Mouse (Mus musculus): ENCODE data around the gene Rasl11a. TPM values are rescaled to one million over a fixed set of nuclear protein-coding genes. Genes with fewer than 3 reads are reported as not detected.
A peak's percentile ranks its signal among the peaks of the same experiment; 100 is the strongest.

Rasl11a gene
- total RNA-seq, 2 experiments from 2014 or later, result 11.0 to 13.7 TPM

DNA sequence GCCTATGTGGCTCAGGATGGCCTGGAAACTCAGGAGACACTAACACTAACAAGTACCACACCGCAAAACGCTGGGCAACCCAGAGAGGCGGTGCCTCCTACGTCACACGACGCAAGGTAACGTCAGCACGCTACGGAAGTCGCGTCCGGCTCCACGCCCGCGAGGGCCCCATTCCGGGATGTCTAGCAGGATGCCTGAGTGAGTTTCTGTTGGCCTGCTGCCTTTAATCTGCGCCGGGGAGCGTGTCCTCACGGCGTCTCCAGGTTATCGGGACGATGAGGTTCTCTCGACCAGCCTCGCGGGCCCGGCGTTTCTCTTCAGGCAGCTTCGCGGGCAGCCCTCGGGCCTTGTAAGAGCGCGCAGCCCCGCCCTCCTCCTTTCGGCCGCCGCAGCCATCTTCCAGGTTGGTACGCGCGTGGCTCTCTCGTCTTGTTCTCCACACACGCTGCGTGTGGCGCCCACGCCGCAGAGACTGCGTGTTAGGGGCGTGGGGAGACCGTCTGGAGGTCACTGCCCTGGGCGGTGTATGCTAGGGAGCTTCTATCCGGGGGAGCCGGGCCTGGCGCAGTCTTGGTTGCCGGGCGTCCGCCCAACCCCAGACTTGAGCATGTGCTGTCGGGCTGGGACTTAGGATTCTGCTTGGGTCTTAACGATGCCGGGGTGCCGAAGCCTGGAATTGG is 12.0 kb upstream of the Rasl11a start, which contains the start of gene Rpl21:
Gene Rpl21 (plus strand): TSS at position 122 of the 680 bp plus-strand sequence.
- no peak for TF ChIP-seq CTCF (conservative IDR thresholded peaks at IDR 0.05)
- peak; percentile 92 to 94 for DNase-seq (ENCODE audit: low spot score in 2 of 2)
- Histone ChIP-seq H3K4me3 (peak within 1 kb of the TSS; percentile 98), H3K27ac (peak within 1 kb of the TSS; percentile 99)

- no peak for DNase-seq (ENCODE audit: low spot score in 2 of 2)
- peak overlapping the region; percentile 99 for H3K27ac ChIP-seq
- H3K4me3 ChIP-seq, result peak overlapping the region; percentile 98
- TF ChIP-seq CTCF (conservative IDR thresholded peaks at IDR 0.05), result no peak
These were observed 11.1 kb upstream of the Rasl11a start for GRCm38 (mm10) chr5:146833673-146834201.

DNA sequence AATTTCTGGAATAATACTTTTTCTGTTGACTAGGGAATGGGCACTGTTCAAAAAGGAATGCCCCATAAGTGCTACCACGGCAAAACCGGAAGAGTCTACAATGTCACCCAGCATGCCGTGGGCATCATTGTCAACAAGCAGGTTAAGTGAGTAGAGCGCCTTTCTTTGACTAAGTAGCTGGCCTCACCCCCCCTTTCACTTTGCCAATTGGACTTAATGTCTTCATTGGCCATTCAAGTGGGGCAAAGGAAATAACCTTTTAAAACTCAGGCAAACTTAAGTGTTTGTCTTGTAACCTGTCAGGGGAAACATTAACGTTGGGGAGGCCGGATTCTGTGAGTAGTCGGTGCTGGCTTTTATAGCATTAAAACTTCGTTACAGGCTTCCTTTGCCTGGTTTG is 9.9 kb upstream of the Rasl11a start:
- no peak for TF ChIP-seq CTCF (conservative IDR thresholded peaks at IDR 0.05)
- no peak overlapping the region; the same call in 1 of the 2 replicates for H3K4me3 ChIP-seq
- peak overlapping the region; percentile 23; the same call in 1 of the 2 replicates for H3K27ac ChIP-seq
- no peak for DNase-seq (ENCODE audit: low spot score in 2 of 2)

GRCm38 (mm10) chr5:146837967-146838720 is 6.7 kb upstream of the Rasl11a start:
- 0 out of 2 replicates have a peak overlapping the region, but pooled peaks have one; percentile 14 for H3K27ac ChIP-seq

DNA sequence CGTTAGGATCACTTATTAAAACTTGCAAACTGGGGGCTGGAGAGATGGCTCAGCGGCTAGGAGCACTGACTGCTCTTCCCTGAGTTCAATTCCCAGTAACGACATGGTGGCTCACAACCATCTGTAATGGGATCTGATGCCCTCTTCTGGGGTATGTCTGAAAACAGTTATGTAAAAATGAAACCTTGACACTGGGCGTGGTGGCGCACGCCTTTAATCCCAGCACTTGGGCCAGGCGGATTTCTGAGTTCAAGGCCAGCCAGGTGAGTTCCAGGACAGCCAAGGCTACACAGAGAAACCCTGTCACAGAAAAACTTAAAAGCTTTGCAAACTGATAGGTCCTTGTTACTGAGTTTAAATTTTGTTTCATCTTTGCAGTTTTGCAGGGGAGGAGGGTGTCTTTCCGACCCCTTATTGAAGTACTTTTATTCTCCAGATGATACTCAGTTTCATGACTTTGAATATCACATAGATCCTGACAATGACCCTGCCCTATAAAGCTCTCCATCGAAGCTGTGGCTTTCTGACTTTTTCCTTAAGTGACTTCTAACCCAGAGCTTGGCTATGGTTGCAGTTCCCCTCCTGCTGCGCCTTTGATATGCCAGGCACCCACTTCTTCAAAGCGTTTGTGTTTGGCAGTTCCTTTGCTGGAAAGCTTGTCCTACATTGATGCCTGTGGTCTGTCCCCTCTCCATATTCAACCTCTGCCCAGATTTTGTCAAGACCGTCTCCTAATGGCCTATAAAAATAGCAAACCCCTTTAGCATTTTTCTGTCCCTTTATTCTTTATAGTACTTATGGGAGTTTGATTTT is 5.8 kb upstream of the Rasl11a start:
- 0 out of 2 replicates have a peak, but pooled peaks have one; percentile 14 for TF ChIP-seq CTCF (conservative IDR thresholded peaks at IDR 0.05)
- Histone ChIP-seq H3K27ac (peak overlapping the region; percentile 88; the same call in 1 of the 2 replicates), H3K4me3 (no peak overlapping the region)
- no peak for DNase-seq (ENCODE audit: low spot score in 2 of 2)

More at GRCm38 (mm10) chr5:146837967-146838720, 6.7 kb upstream of the Rasl11a start:
- no peak overlapping the region for H3K4me3 ChIP-seq
- TF ChIP-seq CTCF (conservative IDR thresholded peaks at IDR 0.05), result no peak
- DNase-seq (ENCODE audit: low spot score in 2 of 2), result no peak

DNA sequence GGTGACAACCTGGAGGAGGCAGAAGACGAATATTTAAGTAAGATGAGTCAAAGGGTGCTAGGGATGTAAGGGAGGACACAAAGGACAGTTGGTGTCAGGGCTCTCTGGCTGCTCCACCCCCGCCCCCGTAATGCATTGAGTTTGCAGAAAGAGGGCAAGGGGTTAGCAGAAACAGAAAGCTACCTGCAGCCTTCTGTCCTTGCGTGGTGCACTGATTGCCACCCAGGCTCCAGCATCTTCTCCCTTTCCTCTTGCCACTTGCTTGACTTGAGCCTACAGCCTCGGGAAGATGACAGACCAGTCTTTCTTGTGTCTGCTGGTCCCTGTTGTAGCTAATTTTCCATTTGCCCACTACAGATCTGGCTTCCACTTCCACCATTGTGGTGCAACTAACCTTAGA is 5.1 kb upstream of the Rasl11a start:
- no peak for DNase-seq (ENCODE audit: low spot score in 2 of 2)

GRCm38 (mm10) chr5:146840422-146840821 is 4.4 kb upstream of the Rasl11a start:
- Histone ChIP-seq H3K27ac (peak overlapping the region; percentile 88), H3K4me3 (no peak overlapping the region)
- DNase-seq (ENCODE audit: low spot score in 2 of 2), result no peak
- peak; percentile 44 for TF ChIP-seq CTCF (conservative IDR thresholded peaks at IDR 0.05)

More for the DNA sequence above, 5.1 kb upstream of the Rasl11a start:
- TF ChIP-seq CTCF (conservative IDR thresholded peaks at IDR 0.05), result no peak
- Histone ChIP-seq H3K4me3 (no peak overlapping the region), H3K27ac (peak overlapping the region; percentile 88; the same call in 1 of the 2 replicates)

DNA sequence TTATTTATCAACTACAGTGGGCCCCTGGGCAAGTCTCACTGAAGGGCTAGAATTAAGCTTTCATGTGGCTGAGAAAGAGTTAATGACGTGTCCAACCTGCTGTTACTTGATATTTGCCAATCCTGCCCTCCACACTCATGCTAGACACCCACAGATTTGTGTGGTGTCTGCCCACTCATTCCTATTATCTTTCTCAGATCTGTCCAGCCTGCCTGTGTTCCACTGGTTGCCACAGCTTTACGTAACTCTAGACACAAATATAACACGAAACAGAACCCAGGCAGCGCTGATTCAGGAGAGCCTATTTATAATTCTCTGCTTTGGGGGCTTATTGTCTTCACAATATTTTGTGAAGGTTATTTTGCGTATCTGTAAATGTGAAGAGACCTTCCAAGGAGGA is 3.6 kb upstream of the Rasl11a start:
- Histone ChIP-seq H3K4me3 (no peak overlapping the region; the same call in 1 of the 2 replicates), H3K27ac (peak overlapping the region; percentile 88)
- TF ChIP-seq CTCF (conservative IDR thresholded peaks at IDR 0.05), result no peak
- DNase-seq (ENCODE audit: low spot score in 2 of 2), result peak; percentile 37 to 68

DNA sequence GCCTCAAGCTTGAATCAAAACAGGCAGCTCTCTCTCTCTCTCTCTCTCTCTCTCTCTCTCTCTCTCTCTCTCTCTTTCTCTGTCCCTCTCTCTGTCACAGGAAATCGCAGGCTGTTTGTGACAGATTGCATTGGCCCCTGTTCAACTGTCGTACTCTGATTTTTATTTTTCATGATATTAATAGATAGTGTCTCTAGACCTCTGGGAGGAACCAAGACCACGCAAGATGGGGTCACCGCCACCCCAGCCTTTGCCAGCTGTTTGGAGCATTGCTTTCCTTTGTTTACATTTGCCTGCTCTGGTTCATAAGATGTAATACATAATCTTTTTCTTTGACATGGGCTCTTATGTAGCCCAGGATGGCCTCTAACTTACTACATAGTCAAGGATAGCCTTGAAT is 2.9 kb upstream of the Rasl11a start:
- H3K27ac ChIP-seq, result peak overlapping the region; percentile 88
- no peak overlapping the region for H3K4me3 ChIP-seq
- DNase-seq (ENCODE audit: low spot score in 2 of 2), result peak in 1 of 2 experiments; percentile 46
- TF ChIP-seq CTCF (conservative IDR thresholded peaks at IDR 0.05), result no peak

DNA sequence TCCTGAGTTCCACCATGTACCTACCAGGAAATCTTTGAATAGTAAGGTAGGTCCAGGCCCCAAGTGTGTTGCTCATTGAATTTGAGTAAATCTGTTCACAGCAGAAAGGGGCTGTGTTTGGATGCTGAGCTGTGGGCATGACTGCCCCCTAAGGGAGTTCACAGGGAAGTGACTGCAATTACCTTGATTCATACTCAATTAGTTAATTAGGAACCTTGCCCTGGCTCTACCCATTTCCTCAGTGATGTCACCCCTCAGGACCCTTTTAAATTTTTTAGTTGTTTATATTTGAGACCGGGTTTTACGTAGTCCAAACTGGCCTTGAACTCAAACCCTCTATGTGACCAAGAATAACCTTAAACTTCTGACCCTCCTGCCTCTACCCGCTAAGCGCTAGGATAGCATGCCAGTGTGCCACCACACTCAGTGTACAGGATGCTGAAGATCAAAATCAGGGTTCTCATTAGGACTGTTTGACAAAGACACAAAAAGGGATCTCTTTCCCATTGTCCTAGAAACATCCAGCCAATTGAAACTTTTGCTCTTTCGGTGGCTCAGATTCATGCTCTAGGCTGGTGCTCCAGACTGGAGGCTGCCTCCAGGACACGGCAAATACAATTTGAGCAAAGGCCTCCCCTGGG is 450 bp upstream of the Rasl11a start:
- TF ChIP-seq CTCF (conservative IDR thresholded peaks at IDR 0.05), result peak; percentile 79
- Histone ChIP-seq H3K4me3 (peak overlapping the region; percentile 83), H3K27ac (peak overlapping the region; percentile 80)

GRCm38 (mm10) chr5:146846489-146846888 is 1.6 kb downstream of the Rasl11a start:
- H3K4me3 ChIP-seq, result peak overlapping the region; percentile 83; the same call in 1 of the 2 replicates
- no peak for DNase-seq (ENCODE audit: low spot score in 2 of 2)
- peak overlapping the region; percentile 80; the same call in 1 of the 2 replicates for H3K27ac ChIP-seq
- TF ChIP-seq CTCF (conservative IDR thresholded peaks at IDR 0.05), result no peak

More for the DNA sequence above, 450 bp upstream of the Rasl11a start:
- DNase-seq (ENCODE audit: low spot score in 2 of 2), result no peak

Data from layer of hippocampus, adult 2 months (tissue).